Mouse (Mus musculus) testis, adult 2 months (tissue): ENCODE results near the gene Gpr15.

Experiments used
- CTCF ChIP-seq: fragments of 200-500 bp; IDR thresholded peaks from 2 replicates; pipeline ENCODE4 v1.5.1; 2012; ENCODE audit warnings: low read depth, mild to moderate bottlenecking, inconsistent platforms, low read length, moderate library complexity; ENCODE audit not compliant: control insufficient read depth, insufficient read depth, insufficient replicate concordance
- POLR2A ChIP-seq: fragments of 200-500 bp; IDR thresholded peaks from 2 replicates; pipeline ENCODE4 v1.6.1; 2012; ENCODE audit warnings: low read depth, mild to moderate bottlenecking, inconsistent platforms, low read length, moderate library complexity; ENCODE audit not compliant: control insufficient read depth

DNA sequence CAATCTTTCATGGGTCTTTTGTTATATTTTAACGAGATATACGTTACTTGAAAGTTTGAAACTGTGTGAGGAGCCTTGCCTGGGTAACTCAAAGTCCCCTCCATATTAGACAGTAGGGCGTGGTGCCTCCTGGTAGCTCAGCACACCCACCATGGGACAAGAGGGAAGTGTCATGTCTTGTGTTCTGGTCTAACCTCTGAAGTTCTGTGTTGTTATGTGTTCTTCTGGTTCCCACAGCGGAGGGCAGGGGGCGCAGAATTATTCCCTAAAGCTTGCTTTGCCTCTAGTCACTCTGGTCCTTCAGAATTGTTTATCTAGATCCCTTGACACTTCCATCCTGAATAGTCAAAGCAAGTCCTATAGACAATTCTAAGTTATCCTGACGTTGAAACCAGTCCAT lies 36.8 kb downstream of the Gpr15 start:
- TF ChIP-seq CTCF (no peak), POLR2A (no peak)
